Mouse (Mus musculus): ENCODE measurements around the gene Trip4. TPM values are rescaled to one million over a fixed set of nuclear protein-coding genes. Genes with fewer than 3 reads are reported as not detected.

Gene Trip4
- polyA plus RNA-seq (2012; ENCODE audit: low replicate concordance), result 0.44 and 1.0 TPM in 2 replicates

DNA sequence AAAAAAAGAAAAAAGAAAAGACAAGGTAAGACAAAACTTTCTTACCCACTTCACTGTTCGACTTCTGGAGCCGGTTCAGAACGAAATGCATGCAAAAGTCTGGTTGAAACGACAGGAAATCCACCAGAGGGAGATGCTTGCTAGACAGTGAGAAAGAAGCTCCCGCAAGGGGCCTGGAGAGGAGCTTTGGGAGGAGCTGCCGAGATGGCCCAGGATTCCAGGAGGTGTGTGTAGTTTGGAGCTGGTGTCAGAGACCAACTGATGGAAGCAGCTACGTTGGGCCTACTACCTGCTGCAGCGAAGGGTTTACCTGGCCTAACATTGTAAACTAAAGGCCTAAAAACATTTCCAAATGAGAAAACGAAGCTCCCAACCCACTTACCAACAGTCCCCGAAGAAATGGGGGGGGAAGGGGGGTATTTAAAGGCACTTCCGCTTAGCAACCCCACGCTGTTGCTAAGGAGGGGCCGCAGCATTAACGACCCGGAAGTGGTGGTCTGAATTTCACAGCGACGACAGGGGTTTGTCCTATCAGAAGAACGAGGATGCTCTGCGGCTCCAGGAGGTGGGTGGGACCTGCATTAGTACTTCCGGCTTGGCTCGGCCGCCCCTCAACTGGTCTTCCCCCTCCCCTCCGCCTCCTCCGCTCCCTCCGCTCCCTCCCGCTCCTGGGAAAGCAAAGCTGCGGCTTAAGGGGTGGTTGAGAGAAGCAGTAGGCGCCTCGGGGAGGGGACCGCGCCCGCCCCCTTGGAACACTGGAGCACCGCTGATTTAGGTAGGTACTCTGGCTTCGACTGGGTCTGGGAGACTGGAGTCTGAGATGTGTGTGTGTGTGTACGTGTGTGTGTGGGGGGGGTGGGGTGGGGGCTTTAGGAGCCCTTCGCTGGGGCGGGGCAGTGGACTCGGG lies at the start of gene Trip4, which contains the start of gene Csnk1g1:
Gene Trip4 (minus strand): TSS at position 401 of the 907 bp plus-strand sequence.
Gene Csnk1g1 (plus strand): TSS at position 531 of the 907 bp plus-strand sequence.

DNA sequence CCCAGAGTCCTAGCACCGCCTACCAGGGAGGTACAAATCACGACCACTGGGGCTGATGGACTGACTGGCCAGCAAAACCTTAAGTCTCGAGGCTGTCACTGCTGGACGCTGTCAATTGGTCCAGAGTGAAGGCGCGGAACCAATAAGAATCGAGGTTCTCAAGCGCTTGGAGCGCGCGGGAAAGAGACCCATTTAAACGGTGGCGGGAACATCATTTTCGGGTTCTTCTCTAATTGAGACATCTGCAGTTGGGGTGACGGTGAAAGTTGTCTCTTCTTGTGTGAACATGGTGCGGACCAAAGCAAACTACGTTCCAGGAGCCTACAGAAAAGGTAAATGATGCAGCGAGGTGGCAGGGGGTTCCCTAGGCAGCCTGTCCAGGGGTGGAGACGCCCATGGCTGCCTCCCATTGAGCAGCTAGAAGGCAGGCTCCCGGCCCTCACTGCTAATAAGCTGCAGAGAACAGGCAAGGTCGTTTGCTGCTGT lies 18.4 kb downstream of the Trip4 start, which contains the start of gene Pclaf:
Gene Pclaf (plus strand): TSS at position 95 of the 486 bp plus-strand sequence.

DNA sequence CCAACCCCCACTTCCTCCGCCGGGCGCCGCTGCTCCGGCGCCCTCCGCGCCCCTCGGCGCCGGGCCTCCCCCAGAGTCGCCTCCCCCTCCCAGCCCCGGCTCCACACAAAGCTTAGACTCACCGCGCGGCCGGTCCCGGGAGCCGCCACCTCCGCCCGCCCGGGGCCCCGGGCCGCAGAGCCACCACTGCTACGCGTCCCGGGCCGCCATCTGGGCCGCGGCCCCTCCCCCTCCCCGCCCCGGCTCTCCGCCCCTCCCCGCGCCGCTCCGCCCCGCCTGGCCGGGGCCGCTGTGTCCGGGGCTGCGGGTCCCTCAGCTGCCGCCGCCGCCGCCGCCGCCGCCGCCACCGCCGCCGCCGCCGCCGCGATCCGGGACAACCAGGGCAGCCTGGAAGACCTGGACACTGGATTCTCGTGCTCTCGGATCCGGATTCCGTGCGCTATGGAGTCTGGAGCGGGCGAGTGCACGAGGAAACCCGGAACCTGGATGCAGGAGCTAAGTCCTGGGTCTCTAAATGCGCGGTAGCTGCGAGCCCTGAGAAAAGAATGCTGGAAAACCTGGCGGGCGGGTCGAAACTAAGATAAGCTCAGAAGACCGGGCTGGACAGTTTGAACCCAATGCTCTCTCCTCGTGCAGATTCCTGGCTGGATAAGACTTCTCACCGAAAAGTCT lies 81.1 kb downstream of the Trip4 start, which contains the start of gene Zfp609:
Gene Zfp609 (minus strand): TSS at position 221 of the 672 bp plus-strand sequence.

Other genes starting within 250 kb of the Trip4 start
- 79.3 and 108 TPM in 2 replicates for gene Oaz2, start 240.8 kb downstream of the Trip4 start, polyA plus RNA-seq (2012; ENCODE audit: low replicate concordance)
- 9.9 and 66.3 TPM in 2 replicates for gene Zfp609, start 81.2 kb downstream of the Trip4 start, polyA plus RNA-seq (2012; ENCODE audit: low replicate concordance)
- 3.2 and 4.5 TPM in 2 replicates for gene Pclaf, start 18.6 kb downstream of the Trip4 start, polyA plus RNA-seq (2012; ENCODE audit: low replicate concordance)
- gene Csnk1g1, start 130 bp upstream of the Trip4 start, polyA plus RNA-seq (2012; ENCODE audit: low replicate concordance), result 11.8 and 18.3 TPM in 2 replicates
- 30.6 and 132 TPM in 2 replicates for gene Ppib, start 151.4 kb upstream of the Trip4 start, polyA plus RNA-seq (2012; ENCODE audit: low replicate concordance)
- 4.8 and 14.1 TPM in 2 replicates for gene Snx22, start 160.9 kb upstream of the Trip4 start, polyA plus RNA-seq (2012; ENCODE audit: low replicate concordance)
- 162 and 317 TPM in 2 replicates for gene Snx1, start 217.8 kb upstream of the Trip4 start, polyA plus RNA-seq (2012; ENCODE audit: low replicate concordance)
- gene Ciao2a, start 217.8 kb upstream of the Trip4 start, polyA plus RNA-seq (2012; ENCODE audit: low replicate concordance), result 5.0 and 12.5 TPM in 2 replicates
- gene Dapk2, start 249.4 kb upstream of the Trip4 start, polyA plus RNA-seq (2012; ENCODE audit: low replicate concordance), result 10.7 and 14.9 TPM in 2 replicates